Mouse (Mus musculus) lung, postnatal 0 days (tissue): ENCODE data around the gene Srebf1.

Source experiments
- CTCF ChIP-seq: IDR thresholded peaks from 2 replicates; pipeline ENCODE4 v1.5.1; 2016; ENCODE audit warnings: antibody characterized with exemption, mild to moderate bottlenecking
- EP300 ChIP-seq: IDR thresholded peaks from 2 replicates; pipeline ENCODE4 v1.6.1; 2016; ENCODE audit warnings: antibody characterized with exemption, mild to moderate bottlenecking, control low read depth

DNA sequence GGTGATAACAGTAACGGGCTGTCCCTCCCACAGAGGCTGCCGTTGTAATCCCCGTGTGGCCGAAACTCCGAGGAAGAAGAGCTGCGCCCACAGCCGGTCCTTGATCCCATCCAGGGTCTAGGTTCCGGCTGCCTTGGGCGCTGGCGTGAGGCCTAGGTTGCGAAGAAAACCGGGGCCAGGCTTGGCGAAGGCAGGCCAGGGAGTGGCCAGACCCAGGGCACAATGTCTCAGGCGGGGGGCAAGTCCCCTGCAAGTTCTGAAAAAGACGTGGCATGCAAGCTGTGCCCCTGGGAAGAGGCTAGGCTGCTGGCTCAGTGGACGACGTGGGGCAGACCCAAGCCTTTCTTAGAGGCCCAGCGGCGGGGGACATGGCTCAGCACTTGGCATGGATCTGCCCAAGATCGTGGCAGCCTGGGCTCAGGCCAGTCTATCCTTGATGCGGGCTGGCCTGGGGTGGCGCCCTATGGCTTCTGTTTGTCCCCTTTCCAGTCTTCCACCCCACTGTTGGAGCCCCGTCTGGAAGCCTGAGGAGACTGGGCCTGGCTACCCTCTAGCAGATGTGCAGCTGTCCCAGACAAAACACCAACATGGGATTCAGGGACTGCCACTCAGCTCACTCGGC lies 24.3 kb downstream of the Srebf1 start:
- no peak for TF ChIP-seq CTCF
- TF ChIP-seq EP300: no peak
